Mouse (Mus musculus) gastrocnemius, adult 2 months (tissue): ENCODE data around the gene Sin3a. TPM values are rescaled to one million over a fixed set of nuclear protein-coding genes. Genes with fewer than 3 reads are reported as not detected.

ENCODE experiments used
- DNase-seq: peaks from one replicate; pipeline ENCODE4 v3.0.0; 2022
- H3K27ac ChIP-seq: fragments of 200-600 bp; 2 replicates; pipeline ENCODE4 v1.8.1; 2022; ENCODE audit warnings: mild to moderate bottlenecking
- H3K4me3 ChIP-seq: fragments of 200-600 bp; 2 replicates; pipeline ENCODE4 v1.8.1; 2022; ENCODE audit warnings: mild to moderate bottlenecking, moderate library complexity
- CTCF ChIP-seq: fragments of 200-600 bp; IDR thresholded peaks from 2 replicates; pipeline ENCODE4 v1.8.1; 2022; ENCODE audit warnings: antibody characterized with exemption, mild to moderate bottlenecking, moderate library complexity
- intact Hi-C: fragments of 180-260 bp; cut with DNase I; formaldehyde crosslinking; loops from one replicate; pipeline ENCODE4 v1.15.1; 2025
- total RNA-seq, 2 experiments: library from RNA; stranded (reverse); gene quantifications; 2 replicates each; pipeline ENCODE4 v1.2.3; 2021

Sin3a gene
- total RNA-seq, 2 experiments from 2014 or later: 17.1 to 18.7 TPM

DNA sequence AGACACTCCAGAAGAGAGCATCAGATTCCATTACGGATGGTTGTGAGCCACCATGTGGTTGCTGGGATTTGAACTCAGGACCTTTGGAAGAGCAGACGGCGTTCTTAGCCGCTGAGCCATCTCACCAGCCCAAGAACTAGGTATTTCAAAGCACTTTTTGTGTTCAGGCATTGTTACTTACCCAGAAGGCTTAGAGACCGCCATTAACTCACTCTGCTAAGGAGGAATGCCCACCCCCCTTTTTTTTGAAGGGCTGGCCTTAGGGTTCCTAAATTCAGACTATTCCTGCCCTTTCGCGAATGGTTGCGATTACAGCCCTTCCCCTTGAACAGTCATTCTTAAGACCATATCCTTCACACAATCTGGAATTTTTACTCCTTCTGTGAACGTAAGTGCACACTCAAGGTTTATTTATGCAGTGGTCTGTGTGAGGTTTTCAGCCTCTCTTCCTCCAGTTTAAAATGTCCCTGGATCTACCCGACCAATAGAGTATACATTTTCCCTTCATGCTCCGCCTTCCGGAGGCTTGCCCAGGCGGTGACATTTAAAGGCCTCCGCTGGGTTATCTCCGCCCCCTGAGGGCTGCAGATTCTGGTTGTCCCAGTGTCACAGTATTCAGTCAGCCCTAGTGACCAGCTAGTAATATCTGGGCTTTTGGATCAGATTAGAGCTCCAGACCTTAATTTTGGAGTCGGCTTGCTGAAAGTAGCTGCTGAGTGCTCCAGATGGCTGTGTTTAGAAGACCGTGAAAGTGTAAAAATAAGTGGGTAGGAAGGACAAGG, 3.2 kb downstream of the Sin3a start:
- TF ChIP-seq CTCF: no peak
- Histone ChIP-seq H3K4me3 (peak overlapping the region; percentile 92), H3K27ac (peak overlapping the region; percentile 99)
- DNase-seq: peak; percentile 89
- intact Hi-C loops: loop anchor here (2.0 to 5.0 kb wide), 2 partner anchors 18 to 148 kb away; partner anchors contain the start of gene Snx33

DNA sequence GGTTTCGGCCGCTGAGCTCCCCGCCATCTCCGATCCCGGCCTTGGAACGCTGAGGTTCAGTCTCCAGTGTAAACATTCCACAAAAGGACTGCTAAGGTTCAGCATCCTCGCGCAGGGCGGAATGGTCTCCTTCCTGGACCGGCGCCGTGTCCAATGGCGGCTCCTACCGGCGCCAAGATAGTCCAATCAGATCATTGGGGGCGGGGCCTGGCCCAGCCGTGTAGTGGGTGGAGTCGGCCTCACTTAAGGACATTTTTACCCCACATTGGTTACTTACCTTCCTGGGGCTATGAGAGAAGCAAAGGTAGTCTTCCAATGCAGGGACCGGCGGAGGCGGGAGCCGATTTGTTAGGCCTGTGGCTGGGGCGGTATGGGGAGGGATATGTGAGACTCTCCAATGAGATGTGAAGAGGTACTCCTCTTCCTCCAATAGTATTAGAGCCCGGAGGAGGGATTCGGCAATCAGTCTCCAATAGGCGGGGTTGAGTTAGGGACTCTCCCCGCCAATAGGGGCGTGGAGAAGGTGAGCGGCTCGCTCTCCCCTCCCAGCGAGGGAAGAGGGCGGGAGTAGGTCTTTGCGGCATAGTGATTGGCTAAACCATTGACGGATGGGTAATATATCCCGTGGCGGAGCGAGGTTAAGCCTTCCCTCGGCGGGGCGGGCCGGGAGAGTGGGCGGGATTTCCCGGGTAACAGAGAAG, 4.0 kb downstream of the Sin3a start:
- intact Hi-C loops: loop anchor here (2.0 kb wide), 1 partner anchor 19 kb away; no protein-coding TSS in a partner anchor

DNA sequence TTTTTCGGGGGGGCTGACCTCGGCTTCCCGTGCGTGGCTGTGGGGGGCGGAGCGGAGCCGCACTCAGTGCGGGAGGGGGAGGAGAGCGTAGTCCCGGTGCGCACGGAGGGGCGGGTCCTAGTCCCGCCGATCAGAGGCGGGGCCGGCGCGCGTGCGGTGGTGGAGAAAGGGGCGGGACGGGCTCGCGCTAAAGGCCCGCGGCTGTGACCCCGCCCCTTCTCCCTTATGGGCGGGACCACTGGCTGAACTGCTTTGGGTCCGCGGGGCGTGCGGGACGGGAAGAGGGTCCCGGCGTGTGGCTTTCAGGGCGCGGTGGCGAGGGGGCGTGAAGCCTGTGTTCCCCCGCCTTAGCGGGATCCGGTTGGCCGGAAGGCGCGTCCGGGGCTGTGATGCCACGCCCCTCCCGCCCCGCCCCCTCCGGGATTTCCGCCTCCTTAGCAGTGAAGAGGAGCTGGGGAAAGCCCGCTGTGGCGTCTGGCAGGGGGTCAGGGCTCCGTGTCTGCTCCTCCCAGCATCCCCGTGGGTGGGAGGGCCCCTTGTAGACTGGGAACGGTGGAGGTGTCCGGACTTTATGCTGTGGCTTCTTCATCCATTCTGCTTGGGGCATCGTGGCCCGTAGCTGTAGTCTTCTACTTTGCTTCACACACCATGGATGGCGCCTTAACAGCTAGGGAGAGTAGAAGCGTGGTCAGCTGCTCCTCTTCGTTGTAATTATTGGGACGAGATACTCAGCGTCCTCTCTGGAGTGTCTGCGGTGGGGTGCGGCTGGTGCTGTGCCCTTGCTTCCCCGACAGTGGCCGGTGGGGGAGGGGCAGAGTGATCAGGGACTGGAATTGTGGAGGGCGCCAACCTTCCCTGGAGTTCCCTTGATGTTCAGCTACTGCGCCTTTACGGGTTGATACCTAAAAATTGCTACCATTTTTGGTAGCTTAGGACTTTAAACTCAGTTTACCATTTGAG, 5.1 kb downstream of the Sin3a start:
- intact Hi-C loops: no loop called here
- peak; percentile 95 for DNase-seq
- peak overlapping the region; percentile 91 for H3K4me3 ChIP-seq
- TF ChIP-seq CTCF: no peak
- H3K27ac ChIP-seq: peak overlapping the region; percentile 99

More for the DNA sequence above, 4.0 kb downstream of the Sin3a start:
- Histone ChIP-seq H3K27ac (peak overlapping the region; percentile 99), H3K4me3 (peak overlapping the region; percentile 92)
- 0 out of 2 replicates have a peak, but pooled peaks have one; percentile 3 for TF ChIP-seq CTCF
- DNase-seq: peak; percentile 98

DNA sequence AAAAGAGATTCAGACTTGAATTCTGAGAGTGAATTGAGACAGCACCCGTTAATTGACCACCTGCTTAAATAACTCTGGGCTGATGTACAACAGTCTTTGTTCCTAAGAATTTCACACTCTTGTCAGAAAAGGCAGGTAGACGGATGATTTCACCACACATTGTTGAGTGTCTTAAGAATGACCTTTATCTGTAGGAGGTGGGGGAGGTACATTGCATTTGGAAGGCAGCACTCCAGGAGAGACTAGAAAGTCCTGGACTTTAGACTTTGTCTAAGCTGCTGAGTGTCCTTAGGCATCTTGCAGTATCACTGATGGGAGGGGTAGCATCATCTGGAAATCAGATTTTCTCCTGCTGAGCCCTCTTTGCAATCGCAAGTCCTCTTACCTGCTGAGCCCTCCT, 10.4 kb downstream of the Sin3a start:
- no peak overlapping the region for H3K27ac ChIP-seq
- intact Hi-C loops: loop anchor here (5.0 kb wide), 1 partner anchor 35 kb away; no protein-coding TSS in a partner anchor
- TF ChIP-seq CTCF: no peak
- DNase-seq: no peak
- no peak overlapping the region for H3K4me3 ChIP-seq

DNA sequence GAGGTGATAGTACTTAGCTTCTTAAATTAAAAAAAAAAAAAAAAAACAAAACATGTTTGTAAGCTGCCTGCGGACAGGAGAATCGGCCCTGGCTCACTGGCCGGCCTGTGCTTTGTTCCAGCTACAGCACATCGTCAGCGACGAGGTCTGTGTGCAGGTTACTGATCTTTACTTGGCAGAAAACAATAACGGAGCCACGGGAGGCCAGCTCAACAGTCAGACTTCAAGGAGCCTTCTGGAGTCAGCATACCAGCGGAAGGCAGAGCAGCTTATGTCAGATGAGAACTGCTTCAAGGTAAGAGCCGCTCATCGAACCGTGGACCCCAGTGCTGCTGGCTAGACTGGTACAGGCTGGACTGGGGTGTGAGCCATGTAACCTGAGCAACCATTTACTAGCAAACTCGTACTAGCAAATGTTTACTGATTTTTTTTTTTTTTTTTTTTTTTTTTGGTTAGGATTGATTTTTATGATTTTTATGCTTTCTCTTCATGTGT, 45.5 kb downstream of the Sin3a start:
- intact Hi-C loops: loop anchor here (5.0 kb wide), 1 partner anchor 35 kb away; no protein-coding TSS in a partner anchor

DNA sequence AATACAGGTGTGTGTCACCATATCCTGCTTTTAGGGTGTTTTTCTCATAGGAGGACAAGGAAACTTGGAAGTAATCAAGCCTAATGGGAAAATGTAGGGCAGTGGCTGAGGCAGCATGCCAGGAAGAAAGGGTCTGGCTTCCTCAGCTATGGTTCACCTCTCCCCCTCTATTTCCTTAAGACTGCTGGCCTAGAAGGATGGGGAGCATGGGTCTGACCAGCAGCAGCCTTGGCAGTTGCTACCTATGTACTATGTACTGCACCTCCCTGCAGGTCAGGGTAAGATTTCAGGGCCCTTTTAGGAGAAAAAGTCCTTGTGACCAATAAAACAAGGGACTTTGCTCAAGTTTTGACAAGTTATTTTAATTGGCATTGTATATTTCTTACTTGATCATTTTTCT, 57.8 kb downstream of the Sin3a start:
- intact Hi-C loops: loop anchor here (2.0 to 5.0 kb wide), 4 partner anchors 51 to 239 kb away; partner anchors contain the start of gene Snx33
- no peak for TF ChIP-seq CTCF
- Histone ChIP-seq H3K27ac (peak overlapping the region; percentile 99), H3K4me3 (peak overlapping the region; percentile 85)
- DNase-seq: no peak

More for the DNA sequence above, 45.5 kb downstream of the Sin3a start:
- no peak for TF ChIP-seq CTCF
- Histone ChIP-seq H3K4me3 (no peak overlapping the region), H3K27ac (no peak overlapping the region)
- no peak for DNase-seq

DNA sequence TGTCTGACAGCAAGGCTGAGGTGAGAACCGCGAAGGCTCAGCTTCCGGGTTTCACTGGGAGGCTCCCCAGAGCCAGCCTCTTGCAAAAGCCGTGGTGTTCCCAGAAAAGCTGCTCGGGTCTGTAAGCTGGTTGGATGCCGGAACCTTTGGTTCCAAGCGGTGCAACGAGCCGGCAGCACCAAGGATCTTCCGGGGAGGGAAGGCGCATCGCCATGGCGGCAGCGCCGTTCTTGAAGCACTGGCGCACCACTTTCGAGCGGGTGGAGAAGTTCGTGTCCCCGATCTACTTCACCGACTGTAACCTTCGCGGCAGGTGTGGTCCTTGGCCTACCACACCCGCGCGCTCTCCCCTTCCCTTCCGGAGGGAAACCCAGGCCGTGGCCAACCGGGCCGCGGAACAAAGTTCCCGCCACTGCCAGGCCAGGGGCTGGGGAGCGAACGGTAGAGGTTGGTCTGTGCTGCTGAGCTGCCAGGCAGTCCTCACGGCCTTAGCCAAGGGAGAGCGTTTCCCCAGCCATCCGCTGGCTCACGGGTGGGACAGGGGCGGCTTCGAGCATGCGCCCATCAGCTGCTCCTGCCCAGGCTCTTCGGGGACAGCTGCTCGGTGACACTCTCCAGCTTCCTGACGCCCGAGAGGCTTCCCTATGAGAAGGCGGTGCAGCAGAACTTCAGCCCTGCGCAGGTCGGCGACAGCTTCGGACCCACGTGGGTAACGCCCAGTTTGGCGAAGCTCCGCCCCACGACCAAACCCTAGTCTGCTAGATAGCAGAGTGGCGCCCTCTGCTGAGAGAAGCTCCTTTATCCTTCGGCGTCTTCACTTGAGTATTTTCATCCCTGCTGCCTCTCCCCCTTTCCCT, 59.0 kb downstream of the Sin3a start, which contains the start of gene Man2c1:
Man2c1 (plus strand) TSS at position 114 of the 857 bp plus-strand sequence.
- intact Hi-C loops: loop anchor here (1.0 to 5.0 kb wide), 5 partner anchors 52 to 240 kb away; partner anchors contain the start of genes Snupn and Snx33
- H3K4me3 ChIP-seq: peak within 1 kb of the TSS; percentile 85
- DNase-seq: peak; percentile 96
- peak; percentile 87 for TF ChIP-seq CTCF
- peak within 1 kb of the TSS; percentile 99 for H3K27ac ChIP-seq

DNA sequence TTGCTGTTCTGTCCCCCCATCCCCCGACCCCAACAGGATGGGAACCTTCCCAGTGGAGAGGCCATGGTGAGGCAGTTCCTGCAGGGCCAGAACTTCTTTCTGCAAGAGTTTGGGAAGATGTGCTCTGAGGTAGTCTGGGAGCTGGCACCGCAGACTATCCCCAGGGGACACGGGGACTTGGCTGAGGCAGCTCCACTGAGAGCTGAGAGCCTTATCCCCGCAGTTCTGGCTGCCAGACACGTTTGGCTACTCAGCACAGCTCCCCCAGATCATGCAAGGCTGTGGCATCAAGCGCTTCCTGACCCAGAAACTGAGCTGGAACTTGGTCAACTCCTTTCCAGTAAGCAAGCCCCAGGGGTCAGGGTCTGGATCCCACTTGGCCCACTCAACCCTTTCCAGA, 65.4 kb downstream of the Sin3a start:
- no peak for TF ChIP-seq CTCF
- H3K27ac ChIP-seq: no peak overlapping the region
- intact Hi-C loops: no loop called here
- peak; percentile 57 for DNase-seq
- no peak overlapping the region for H3K4me3 ChIP-seq

DNA sequence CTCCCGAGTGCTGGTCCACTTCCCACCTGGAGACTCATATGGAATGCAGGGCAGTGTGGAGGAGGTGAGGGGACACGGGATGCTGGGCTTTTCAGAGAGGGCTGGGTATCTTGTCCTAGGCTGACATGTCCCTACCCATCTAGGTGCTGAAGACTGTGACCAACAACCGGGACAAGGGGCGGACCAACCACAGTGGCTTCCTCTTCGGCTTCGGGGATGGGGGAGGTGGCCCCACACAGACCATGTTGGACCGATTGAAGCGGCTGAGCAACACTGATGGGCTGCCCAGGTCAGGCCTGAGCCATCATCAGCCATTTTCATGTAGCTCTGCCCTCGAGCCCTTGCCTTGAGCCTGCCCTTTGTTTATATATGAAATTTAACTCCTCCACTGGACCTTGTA, 65.9 kb downstream of the Sin3a start:
- no peak for TF ChIP-seq CTCF
- peak; percentile 18 for DNase-seq
- no peak overlapping the region for H3K27ac ChIP-seq
- no peak overlapping the region for H3K4me3 ChIP-seq
- intact Hi-C loops: no loop called here

DNA sequence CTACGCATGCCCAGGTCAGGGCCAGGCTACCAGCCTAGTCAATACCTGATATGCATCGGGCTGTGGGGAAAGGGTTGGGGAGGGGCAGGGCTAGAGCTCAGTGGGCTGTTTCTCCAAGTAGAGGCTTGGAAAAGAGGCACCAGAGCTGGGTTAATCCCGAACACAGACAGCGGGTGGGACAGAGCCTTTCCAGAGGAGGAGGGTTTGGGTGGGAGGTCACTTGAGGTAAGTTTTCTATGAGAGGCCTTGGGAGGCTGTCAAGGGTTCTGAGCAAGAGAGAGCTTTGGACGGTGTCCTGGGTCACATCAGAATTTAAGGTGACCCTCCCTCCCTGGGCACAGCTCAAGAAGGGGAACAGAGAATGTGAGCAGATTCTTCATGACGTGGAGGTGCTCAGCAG, 66.7 kb downstream of the Sin3a start:
- intact Hi-C loops: no loop called here
- TF ChIP-seq CTCF: no peak

DNA sequence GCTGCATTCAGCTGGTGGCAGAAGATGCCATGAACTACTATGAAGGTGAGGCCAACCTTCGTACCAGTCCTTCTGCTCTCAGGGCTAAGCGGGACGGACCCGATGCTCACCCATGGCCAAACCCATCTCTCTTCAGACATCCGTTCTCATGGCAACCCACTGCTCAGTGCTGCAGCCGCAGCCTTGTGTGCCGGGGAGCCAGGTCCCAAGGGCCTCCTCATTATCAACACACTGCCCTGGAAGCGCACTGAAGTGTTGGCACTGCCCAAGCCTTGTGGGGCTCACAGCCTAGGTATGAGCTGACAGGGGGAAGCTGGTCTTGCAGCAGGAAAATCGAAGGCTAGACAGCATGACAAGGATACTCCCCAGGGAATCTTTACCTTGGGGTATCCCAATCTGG, 67.3 kb downstream of the Sin3a start:
- Histone ChIP-seq H3K4me3 (no peak overlapping the region), H3K27ac (no peak overlapping the region)
- no peak for TF ChIP-seq CTCF
- DNase-seq: no peak
- intact Hi-C loops: no loop called here

More for the DNA sequence above, 66.7 kb downstream of the Sin3a start:
- Histone ChIP-seq H3K4me3 (no peak overlapping the region), H3K27ac (no peak overlapping the region)
- no peak for DNase-seq
